Mouse (Mus musculus): ENCODE measurements around the gene Cpne5.

- no peak for TF ChIP-seq CTCF (IDR thresholded peaks at IDR 0.05; ENCODE audit: low read depth, low read length)
- no peak for TF ChIP-seq POLR2A (IDR thresholded peaks at IDR 0.05; ENCODE audit: borderline replicate concordance, low read depth, low read length)
Observed at GRCm38 (mm10) chr17:29206052-29206451, 31.9 kb downstream of the Cpne5 start.

Data from bone marrow macrophage, adult 2 months (primary cell).